Mouse (Mus musculus) liver, embryonic 14.5 days (tissue): ENCODE results near the gene Zfp651. TPM values are rescaled to one million over a fixed set of nuclear protein-coding genes. Genes with fewer than 3 reads are reported as not detected.

Experiments used
- ATAC-seq: fragments of 200-750 bp; cut with Nextera tagmentation; 2 replicates; pipeline ENCODE4 v1.8.0; 2017; ENCODE audit warnings: moderate number of reproducible peaks, mild to moderate bottlenecking, moderate library complexity; ENCODE audit not compliant: insufficient read depth
- DNase-seq, 3 experiments: peaks; one replicate each; pipeline ENCODE4 v3.0.0-alpha.2; 2012 to 2013; ENCODE audit warnings: low read depth in 3 of 3, low spot score in 3 of 3
- H3K27ac ChIP-seq: fragments of 300-500 bp; sonication (generic); 2 replicates; pipeline ENCODE4 v1.5.1; 2014; ENCODE audit warnings: moderate library complexity, mild to moderate bottlenecking, control low read depth, inconsistent platforms
- H3K27me3 ChIP-seq: fragments of 300-500 bp; sonication (generic); 2 replicates; pipeline ENCODE4 v1.6.1; 2014; ENCODE audit warnings: mild to moderate bottlenecking, low read length, moderate library complexity; ENCODE audit not compliant: control insufficient read depth, insufficient read depth
- H3K36me3 ChIP-seq: fragments of 300-500 bp; sonication (generic); replicated peaks from 2 replicates; pipeline ENCODE4 v1.6.1; 2014; ENCODE audit warnings: low read depth; ENCODE audit not compliant: control insufficient read depth, insufficient read depth
- H3K4me1 ChIP-seq, 2 experiments: fragments of 200-500 bp in 1 of 2; fragments of 300-500 bp in 1 of 2; sonication (generic) in 1 of 2; replicated peaks; 2 replicates each; pipeline ENCODE4 v1.6.1; 2012 to 2014; ENCODE audit warnings: antibody characterized with exemption in 1 of 2, inconsistent platforms in 1 of 2, low read length in 1 of 2; ENCODE audit not compliant: control insufficient read depth in 2 of 2, insufficient read depth in 2 of 2
- H3K4me2 ChIP-seq: fragments of 300-500 bp; sonication (generic); 2 replicates; pipeline ENCODE4 v1.6.1; 2014; ENCODE audit warnings: low read depth, mild to moderate bottlenecking, control low read depth, moderate library complexity
- H3K4me3 ChIP-seq, 2 experiments: fragments of 200-500 bp in 1 of 2; fragments of 300-500 bp in 1 of 2; sonication (generic) in 1 of 2; 2 replicates each; pipeline ENCODE4 v1.5.1; 2012 to 2014; ENCODE audit warnings: low read depth in 2 of 2, low read length in 2 of 2, mild to moderate bottlenecking in 2 of 2, control low read depth in 1 of 2, inconsistent platforms in 1 of 2, moderate library complexity in 1 of 2; ENCODE audit not compliant: insufficient read depth in 1 of 2
- H3K9ac ChIP-seq: fragments of 300-500 bp; sonication (generic); replicated peaks from 2 replicates; pipeline ENCODE4 v1.6.1; 2014; ENCODE audit warnings: mild to moderate bottlenecking, control low read depth, moderate library complexity
- H3K9me3 ChIP-seq: fragments of 300-500 bp; sonication (generic); 2 replicates; pipeline ENCODE4 v1.6.1; 2016; ENCODE audit warnings: low read length, mixed read lengths; ENCODE audit not compliant: control insufficient read depth
- CTCF ChIP-seq: IDR thresholded peaks from 2 replicates; pipeline ENCODE4 v1.5.1; 2016; ENCODE audit warnings: antibody characterized with exemption, low read depth, control low read depth
- EP300 ChIP-seq: IDR thresholded peaks from 2 replicates; pipeline ENCODE4 v1.6.1; 2016; ENCODE audit warnings: antibody characterized with exemption, low read depth
- WGBS: fragments of 180-500 bp; shearing (Covaris S2); extraction: QIAGEN DNeasy Blood & Tissue Kit; methylation state at CpG from one replicate; pipeline ENCODE4 v1.1.7; 2014; ENCODE audit not compliant: insufficient replicate concordance; 5-methylcytosine and 5-hydroxymethylcytosine counted together
- polyA plus RNA-seq, 2 experiments: library from polyadenylated mRNA; depleted of rRNA in 1 of 2; stranded (reverse) in 1 of 2; unstranded in 1 of 2; fragments of >200 nt; fragmentation: Nextera tagmentation in 1 of 2; extraction: Ambion mirVana in 1 of 2; gene quantifications; 2 replicates each; pipeline versions ENCODE4 v1.2.1 to v1.2.3; 2012 to 2014

Gene Zfp651
- polyA plus RNA-seq, 2 experiments: 0.52 to 2.3 TPM

DNA sequence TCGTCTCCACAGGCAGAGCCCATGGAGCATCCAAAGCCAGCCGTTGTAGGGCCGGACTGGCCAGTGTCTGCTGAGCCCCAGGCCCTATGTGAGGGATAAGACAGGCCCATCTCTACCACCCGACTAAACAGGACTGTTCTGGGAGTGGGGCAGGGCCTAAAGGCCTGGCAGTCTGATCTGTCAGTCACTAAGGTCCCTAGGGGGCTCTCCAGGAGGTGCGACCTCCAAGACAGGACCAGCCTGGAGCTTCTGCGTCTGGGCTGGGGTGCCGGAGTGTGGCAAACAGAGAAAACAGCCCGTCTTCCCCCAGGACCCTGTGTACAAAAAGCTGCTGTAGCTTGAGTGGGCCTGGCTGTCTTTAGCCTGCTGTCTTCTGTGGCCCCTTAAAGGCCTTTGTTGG is 2.7 kb downstream of the Zfp651 start:
- Histone ChIP-seq H3K4me3 (no peak overlapping the region), H3K9ac (no peak overlapping the region), H3K36me3 (no peaks in the 10 kb centered on the region; the same call in 1 of the 2 replicates), H3K4me1 (0 out of 4 replicates have a peak, but pooled peaks cover 0 to 3% of the 10 kb centered on the region in 2 experiments), H3K9me3 (no peaks in the 10 kb centered on the region), H3K27me3 (peaks cover 33% of the 10 kb centered on the region), H3K4me2 (no peak overlapping the region), H3K27ac (no peak overlapping the region)
- ATAC-seq: no peak
- no peak for DNase-seq
- TF ChIP-seq CTCF: no peak
- TF ChIP-seq EP300: no peak
- 67% methylated on average over 8 of the region's 8 CpGs for WGBS

DNA sequence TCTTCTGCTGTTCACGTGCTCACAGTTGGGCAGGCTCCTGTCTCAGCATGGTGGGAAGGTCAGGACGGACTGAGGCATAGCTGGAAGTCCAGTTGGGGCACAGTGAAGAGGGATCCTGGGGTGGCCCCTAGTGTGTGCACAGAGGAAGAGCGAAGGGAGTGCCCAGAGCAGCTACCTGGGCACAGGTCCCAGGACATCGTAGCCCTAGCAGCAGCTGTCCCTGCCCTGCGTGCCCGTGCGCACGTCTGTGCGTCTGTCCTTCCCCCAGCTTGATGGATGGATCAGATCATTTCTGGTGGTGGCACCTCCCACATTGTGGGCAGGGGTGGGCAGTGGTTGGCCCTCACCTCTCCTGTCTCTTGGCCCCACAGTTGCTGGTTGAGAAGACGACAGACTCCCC is 3.1 kb downstream of the Zfp651 start:
- ATAC-seq: no peak
- Histone ChIP-seq H3K9me3 (no peaks in the 10 kb centered on the region), H3K4me3 (no peak overlapping the region), H3K4me1 (0 out of 4 replicates have a peak, but pooled peaks cover 0 to 3% of the 10 kb centered on the region in 2 experiments), H3K27me3 (peaks cover 33% of the 10 kb centered on the region), H3K27ac (no peak overlapping the region), H3K36me3 (no peaks in the 10 kb centered on the region), H3K4me2 (no peak overlapping the region), H3K9ac (no peak overlapping the region)
- DNase-seq: no peak
- 78% methylated on average over 10 of the region's 10 CpGs for WGBS
- TF ChIP-seq CTCF: no peak
- TF ChIP-seq EP300: no peak

DNA sequence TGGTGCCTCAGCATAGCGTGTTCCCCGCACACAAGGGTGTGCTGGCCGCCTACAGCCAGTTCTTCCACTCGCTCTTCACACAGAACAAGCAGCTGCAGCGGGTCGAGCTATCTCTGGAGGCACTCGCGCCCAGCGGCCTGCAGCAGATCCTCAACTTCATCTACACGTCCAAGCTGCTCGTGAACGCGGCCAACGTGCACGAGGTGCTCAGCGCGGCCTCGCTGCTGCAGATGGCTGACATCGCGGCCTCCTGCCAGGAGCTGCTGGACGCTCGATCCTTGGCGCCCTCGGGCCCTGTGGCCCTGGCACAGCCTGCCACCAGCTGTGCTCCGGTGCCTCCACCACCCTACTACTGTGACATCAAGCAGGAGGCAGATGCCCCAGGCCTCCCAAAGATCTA is 3.6 kb downstream of the Zfp651 start:
- no peak for TF ChIP-seq EP300
- no peak for TF ChIP-seq CTCF
- Histone ChIP-seq H3K9me3 (no peaks in the 10 kb centered on the region), H3K27ac (no peak overlapping the region), H3K4me2 (no peak overlapping the region), H3K27me3 (peaks cover 33% of the 10 kb centered on the region), H3K4me3 (no peak overlapping the region), H3K9ac (no peak overlapping the region), H3K36me3 (no peaks in the 10 kb centered on the region), H3K4me1 (0 out of 4 replicates have a peak, but pooled peaks cover 0 to 3% of the 10 kb centered on the region in 2 experiments)
- no peak for DNase-seq
- WGBS: 76% methylated on average over 25 of the region's 25 CpGs
- ATAC-seq: no peak

DNA sequence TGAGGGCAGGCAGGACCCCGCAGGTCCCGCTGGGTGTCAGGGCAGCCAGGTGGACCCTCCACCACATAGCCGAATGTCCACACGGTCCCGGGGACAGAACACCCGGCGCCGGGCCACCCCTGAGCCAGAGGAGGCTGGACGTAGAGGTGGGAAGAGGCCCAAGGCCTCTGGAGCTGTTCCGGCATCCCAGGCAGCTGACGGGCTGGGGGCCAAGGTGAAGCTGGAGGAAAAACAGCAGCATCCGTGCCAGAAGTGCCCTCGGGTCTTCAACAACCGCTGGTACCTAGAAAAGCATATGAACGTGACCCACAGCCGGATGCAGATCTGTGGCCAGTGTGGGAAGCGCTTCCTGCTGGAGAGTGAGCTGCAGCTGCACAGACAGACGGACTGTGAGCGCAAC is 4.6 kb downstream of the Zfp651 start:
- TF ChIP-seq CTCF (no peak), EP300 (no peak)

DNA sequence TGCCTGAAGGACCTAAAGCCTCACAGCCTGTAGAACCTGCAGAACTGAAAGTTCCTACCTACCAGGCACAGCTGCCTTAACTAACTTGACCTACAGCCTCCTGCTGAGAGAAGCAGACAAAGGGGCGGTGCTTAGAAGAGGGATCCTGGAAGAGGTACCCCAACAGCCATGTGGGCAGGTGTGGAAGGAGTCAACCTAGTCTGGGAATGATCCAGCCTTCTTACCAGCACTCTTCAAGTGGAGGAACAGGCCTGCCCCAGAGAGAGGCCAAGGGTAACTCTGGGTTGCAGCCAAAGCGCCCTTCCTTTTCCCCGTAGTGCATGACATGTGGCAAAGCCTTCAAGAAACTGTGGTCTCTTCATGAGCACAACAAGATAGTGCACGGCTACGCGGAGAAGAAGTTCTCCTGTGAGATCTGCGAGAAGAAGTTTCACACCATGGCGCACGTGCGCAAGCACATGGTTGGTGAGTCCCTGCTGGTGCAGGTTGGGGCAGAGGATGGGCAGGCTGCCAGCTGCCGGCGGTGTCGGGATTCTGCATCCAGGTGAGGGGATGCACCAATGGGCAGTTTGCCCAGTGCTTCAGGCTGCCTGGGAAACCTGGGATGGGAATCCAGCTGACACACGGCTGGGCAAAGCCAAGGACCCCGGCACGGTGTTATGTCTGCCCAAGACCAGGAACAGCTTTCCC is 6.2 kb downstream of the Zfp651 start:
- ATAC-seq (no peak), DNase-seq (no peak)
- no peaks in the 10 kb centered on the region for H3K4me1 ChIP-seq
- H3K27ac ChIP-seq: no peak overlapping the region
- H3K4me3 ChIP-seq: no peak overlapping the region
- no peak for TF ChIP-seq EP300
- TF ChIP-seq CTCF: no peak
- no peaks in the 10 kb centered on the region for H3K36me3 ChIP-seq
- no peak overlapping the region for H3K4me2 ChIP-seq
- peaks cover 12% of the 10 kb centered on the region for H3K27me3 ChIP-seq
- no peak overlapping the region for H3K9ac ChIP-seq
- H3K9me3 ChIP-seq: no peaks in the 10 kb centered on the region
- WGBS: 79% methylated on average over 16 of the region's 16 CpGs

More for the DNA sequence above, 4.6 kb downstream of the Zfp651 start:
- 0 out of 4 replicates have a peak, but pooled peaks cover 0 to 2% of the 10 kb centered on the region in 2 experiments for H3K4me1 ChIP-seq
- no peak overlapping the region for H3K4me3 ChIP-seq
- DNase-seq (no peak), ATAC-seq (no peak)
- 71% methylated on average over 19 of the region's 19 CpGs for WGBS
- H3K9me3 ChIP-seq: no peaks in the 10 kb centered on the region
- H3K27ac ChIP-seq: no peak overlapping the region
- peaks cover 28% of the 10 kb centered on the region for H3K27me3 ChIP-seq
- H3K36me3 ChIP-seq: no peaks in the 10 kb centered on the region
- H3K9ac ChIP-seq: no peak overlapping the region
- H3K4me2 ChIP-seq: no peak overlapping the region
